Mouse (Mus musculus): ENCODE measurements at regions not wholly inside any gene's neighbourhood (a gene's known extent, or its start where the extent isn't known, plus 50 kb on each side); places are given as distances from the start of the nearest gene placed in this dataset.

GRCm38 (mm10) chr8:126693642-126694041, 99.9 kb upstream of the Irf2bp2 start:
- no peak for TF ChIP-seq POLR2A (IDR thresholded peaks at IDR 0.05; ENCODE audit: insufficient read depth, low read depth, low read length)
- TF ChIP-seq CTCF (IDR thresholded peaks at IDR 0.05; ENCODE audit: insufficient read depth, low read depth, low read length): no peak

Data from olfactory bulb, adult 2 months (tissue).